In genomic region chrX:145848937-145849783, GRCm38 (mm10) we compare ENCODE assay signal across 9 mouse cellular contexts.
DNase-seq lines count a peak whose midpoint lies in the region; ATAC-seq and TF ChIP-seq lines count a peak whose summit lies in the region.
"Had no signal": no experiment of that assay in that cellular context is flagged by ENCODE, and none has a peak within 500 bp of the region (broad histone marks: within the 10 kb centered on the region; RNA-seq: fewer than 3 reads in every experiment).

No protein-coding gene starts in this region.

- TF ChIP-seq CTCF in liver, postnatal 0 days (IDR thresholded peaks at IDR 0.05; ENCODE audit: low read depth), result no peak
- no peak for TF ChIP-seq CTCF in layer of hippocampus, adult 2 months (conservative IDR thresholded peaks at IDR 0.05)

- no peaks in the 10 kb centered on the region for H3K36me3 ChIP-seq in liver, postnatal 0 days (replicated peaks; ENCODE audit: insufficient read depth, low read length)
- no peaks in the 10 kb centered on the region for H3K36me3 ChIP-seq in midbrain, embryonic 15.5 days (replicated peaks)

- H3K27me3 ChIP-seq in liver, postnatal 0 days (ENCODE audit: insufficient read depth, low read length), result no peaks in the 10 kb centered on the region
- H3K27me3 ChIP-seq in midbrain, embryonic 15.5 days (replicated peaks), result no peaks in the 10 kb centered on the region

- no peak overlapping the region for H3K4me2 ChIP-seq in liver, postnatal 0 days (ENCODE audit: low read depth, low read length)
- no peak overlapping the region for H3K4me2 ChIP-seq in midbrain, embryonic 15.5 days

- no peaks in the 10 kb centered on the region for H3K9me3 ChIP-seq in liver, postnatal 0 days (ENCODE audit: low read length)
- no peaks in the 10 kb centered on the region for H3K9me3 ChIP-seq in midbrain, embryonic 15.5 days

- H3K9ac ChIP-seq in liver, postnatal 0 days (replicated peaks), result no peak overlapping the region
- no peak overlapping the region for H3K9ac ChIP-seq in midbrain, embryonic 15.5 days

- H3K4me1 ChIP-seq in liver, postnatal 0 days (ENCODE audit: insufficient read depth), result no peaks in the 10 kb centered on the region
- no peaks in the 10 kb centered on the region for H3K4me1 ChIP-seq in midbrain, embryonic 15.5 days

- peak; percentile 2 for DNase-seq in liver
- no peak for DNase-seq in liver, postnatal 0 days
- peak; percentile 15 to 18 for DNase-seq in cerebellum, adult 18-20 months
- peak; percentile 48 to 56 for DNase-seq in heart, adult 9 months (ENCODE audit: low spot score in 2 of 2)
- peak; percentile 20 to 29 for DNase-seq in layer of hippocampus, adult 2 months (ENCODE audit: low spot score in 2 of 2)
- no peak for DNase-seq in thymus, postnatal 10 days (ENCODE audit: low spot score in 2 of 2)
- no peak for DNase-seq in adipocyte (ENCODE audit: low spot score)

- H3K4me3 ChIP-seq in liver, postnatal 0 days (ENCODE audit: low read depth, low read length), result no peak overlapping the region
- no peak overlapping the region for H3K4me3 ChIP-seq in layer of hippocampus, adult 2 months
- no peak overlapping the region for H3K4me3 ChIP-seq in midbrain, embryonic 15.5 days

- 61% methylated on average over 13 of the region's 13 CpGs for WGBS in liver, postnatal 0 days (ENCODE audit: insufficient replicate concordance)
- 60% methylated on average over 13 of the region's 13 CpGs for WGBS in midbrain, embryonic 15.5 days

- no peak for TF ChIP-seq EP300 in liver, postnatal 0 days (IDR thresholded peaks at IDR 0.05; ENCODE audit: low read depth)

- no peak for ATAC-seq in liver, postnatal 0 days
- ATAC-seq in midbrain, embryonic 15.5 days (replicated peaks), result peak; percentile 88
- ATAC-seq: Patski had no signal

- H3K27ac ChIP-seq in liver, postnatal 0 days (ENCODE audit: low read depth), result no peak overlapping the region
- H3K27ac ChIP-seq in layer of hippocampus, adult 2 months, result no peak overlapping the region
- no peak overlapping the region for H3K27ac ChIP-seq in midbrain, embryonic 15.5 days

Comparison
In these comparisons a context has a peak if more than half of its experiments do, and no peak if none do; other contexts are left out.
1. DNase-seq: peak in liver (single experiment), cerebellum, adult 18-20 months (2 of 2), heart, adult 9 months (2 of 2) and layer of hippocampus, adult 2 months (2 of 2); none in liver, postnatal 0 days (single experiment), thymus, postnatal 10 days (0 of 2) and adipocyte (single experiment).